Mouse (Mus musculus) gastrocnemius, adult 8-10 months (tissue): ENCODE measurements around the gene Drc1. TPM values are rescaled to one million over a fixed set of nuclear protein-coding genes. Genes with fewer than 3 reads are reported as not detected.

ENCODE experiments used
- DNase-seq, 2 experiments: peaks; one replicate each; pipeline ENCODE4 v3.0.0; 2022; ENCODE audit warnings: low spot score in 2 of 2
- total RNA-seq, 4 experiments: library from RNA; stranded (reverse); gene quantifications; 2 replicates each; pipeline ENCODE4 v1.2.4; 2022

The Drc1 gene
- total RNA-seq, 4 experiments from 2014 or later = not detected

GRCm38 (mm10) chr5:30285944-30286799, 5.0 kb downstream of the Drc1 start:
- DNase-seq = no peak

GRCm38 (mm10) chr5:30287106-30287882, 6.1 kb downstream of the Drc1 start:
- DNase-seq = no peak

GRCm38 (mm10) chr5:30340815-30341214, 59.6 kb downstream of the Drc1 start:
- no peak for DNase-seq

- no peak for DNase-seq
These were observed 60.6 kb downstream of the Drc1 start for GRCm38 (mm10) chr5:30341601-30342365.

- DNase-seq = no peak
These were observed 61.4 kb downstream of the Drc1 start for GRCm38 (mm10) chr5:30342601-30343015.

- no peak for DNase-seq
These were observed 61.9 kb downstream of the Drc1 start for GRCm38 (mm10) chr5:30343107-30343506.

- no peak for DNase-seq
These were observed 62.7 kb downstream of the Drc1 start for GRCm38 (mm10) chr5:30343886-30344285.

GRCm38 (mm10) chr5:30353605-30354004, 72.4 kb downstream of the Drc1 start:
- DNase-seq = no peak

GRCm38 (mm10) chr5:30355114-30355513, 73.9 kb downstream of the Drc1 start:
- no peak for DNase-seq

GRCm38 (mm10) chr5:30355559-30356159, 74.5 kb downstream of the Drc1 start:
- DNase-seq = no peak

GRCm38 (mm10) chr5:30356647-30357046, 75.5 kb downstream of the Drc1 start:
- DNase-seq = no peak

GRCm38 (mm10) chr5:30358436-30359099, 77.4 kb downstream of the Drc1 start:
- DNase-seq = no peak

GRCm38 (mm10) chr5:30367405-30367804, 86.2 kb downstream of the Drc1 start:
- no peak for DNase-seq

- DNase-seq = peak; percentile 37 to 46
These were observed 88.2 kb downstream of the Drc1 start for GRCm38 (mm10) chr5:30369426-30369825.

- no peak for DNase-seq
These were observed 101.7 kb downstream of the Drc1 start for GRCm38 (mm10) chr5:30382876-30383275.

GRCm38 (mm10) chr5:30387726-30388125, 106.5 kb downstream of the Drc1 start:
- DNase-seq = no peak

GRCm38 (mm10) chr5:30389836-30390235, 108.6 kb downstream of the Drc1 start:
- DNase-seq = no peak

GRCm38 (mm10) chr5:30391473-30391872, 110.3 kb downstream of the Drc1 start:
- DNase-seq = peak; percentile 19 to 36

GRCm38 (mm10) chr5:30400521-30400920, 119.3 kb downstream of the Drc1 start:
- DNase-seq = no peak

GRCm38 (mm10) chr5:30401165-30401564, 120.0 kb downstream of the Drc1 start:
- no peak for DNase-seq

- no peak for DNase-seq
These were observed 125.7 kb downstream of the Drc1 start for GRCm38 (mm10) chr5:30406876-30407275.
